Mouse (Mus musculus) brain, embryonic 14.5 days (tissue): ENCODE data around the gene Cmip.

Source experiments
- CTCF ChIP-seq: fragments of 200-500 bp; IDR thresholded peaks from 2 replicates; pipeline ENCODE4 v1.5.1; 2012; ENCODE audit warnings: inconsistent platforms, mild to moderate bottlenecking, moderate library complexity, borderline replicate concordance; ENCODE audit not compliant: insufficient read depth, insufficient read length; ENCODE audit errors: extremely low read depth
- POLR2A ChIP-seq: fragments of 200-500 bp; IDR thresholded peaks from 2 replicates; pipeline ENCODE4 v1.6.1; 2012; ENCODE audit warnings: mild to moderate bottlenecking, inconsistent platforms, borderline replicate concordance; ENCODE audit not compliant: poor library complexity, insufficient read depth, insufficient read length, severe bottlenecking; ENCODE audit errors: extremely low read depth

GRCm38 (mm10) chr8:117262685-117263084 is 5.8 kb downstream of the Cmip start:
- TF ChIP-seq POLR2A = no peak
- TF ChIP-seq CTCF = no peak
